Mouse (Mus musculus): ENCODE data around the gene Ubac1. TPM values are rescaled to one million over a fixed set of nuclear protein-coding genes. Genes with fewer than 3 reads are reported as not detected.

Ubac1 gene
- polyA plus RNA-seq, 1 experiment: 75.9 TPM

- no peak overlapping the region for H3K27ac ChIP-seq (replicated peaks; ENCODE audit: low read depth, low read length)
- H3K4me1 ChIP-seq (ENCODE audit: control insufficient read depth, insufficient read depth, insufficient read length, low read length): no peaks in the 10 kb centered on the region
- H3K4me3 ChIP-seq (ENCODE audit: insufficient read depth, low read depth, low read length): no peak overlapping the region
Observed at GRCm38 (mm10) chr2:25949291-25949690, 72.3 kb downstream of the Ubac1 start.

Other genes starting within 250 kb of the Ubac1 start
- not detected in 2 replicates for gene Lcn11, start 244.7 kb downstream of the Ubac1 start, polyA plus RNA-seq (2012; ENCODE audit: insufficient read depth, insufficient read length, missing spikeins)
- not detected in 2 replicates for gene Gm13539, start 239.5 kb downstream of the Ubac1 start, polyA plus RNA-seq (2012; ENCODE audit: insufficient read depth, insufficient read length, missing spikeins)
- not detected in 2 replicates for gene Glt6d1, start 205.9 kb downstream of the Ubac1 start, polyA plus RNA-seq (2012; ENCODE audit: insufficient read depth, insufficient read length, missing spikeins)
- not detected in 2 replicates for gene Lcn9, start 198.6 kb downstream of the Ubac1 start, polyA plus RNA-seq (2012; ENCODE audit: insufficient read depth, insufficient read length, missing spikeins)
- gene Sohlh1, start 174.5 kb downstream of the Ubac1 start, polyA plus RNA-seq (2012; ENCODE audit: insufficient read depth, insufficient read length, missing spikeins): not detected in 2 replicates
- gene Kcnt1, start 158.0 kb downstream of the Ubac1 start, polyA plus RNA-seq (2012; ENCODE audit: insufficient read depth, insufficient read length, missing spikeins): not detected in 2 replicates
- gene Camsap1, start 38.5 kb downstream of the Ubac1 start, polyA plus RNA-seq (2012; ENCODE audit: insufficient read depth, insufficient read length, missing spikeins): 2.4 and 8.2 TPM in 2 replicates
- gene Nacc2, start 101.5 kb upstream of the Ubac1 start, polyA plus RNA-seq (2012; ENCODE audit: insufficient read depth, insufficient read length, missing spikeins): 17.7 and 26.5 TPM in 2 replicates
- gene Lhx3, start 186.5 kb upstream of the Ubac1 start, polyA plus RNA-seq (2012; ENCODE audit: insufficient read depth, insufficient read length, missing spikeins): not detected in 2 replicates
- 4.3 and 5.2 TPM in 2 replicates for gene Qsox2, start 215.8 kb upstream of the Ubac1 start, polyA plus RNA-seq (2012; ENCODE audit: insufficient read depth, insufficient read length, missing spikeins)

Data from brown adipose tissue, adult 24 weeks (tissue).